Mouse (Mus musculus): ENCODE results near the gene Tdp2.
A peak's percentile ranks its signal among the peaks of the same experiment; 100 is the strongest.

The Tdp2 gene

DNA sequence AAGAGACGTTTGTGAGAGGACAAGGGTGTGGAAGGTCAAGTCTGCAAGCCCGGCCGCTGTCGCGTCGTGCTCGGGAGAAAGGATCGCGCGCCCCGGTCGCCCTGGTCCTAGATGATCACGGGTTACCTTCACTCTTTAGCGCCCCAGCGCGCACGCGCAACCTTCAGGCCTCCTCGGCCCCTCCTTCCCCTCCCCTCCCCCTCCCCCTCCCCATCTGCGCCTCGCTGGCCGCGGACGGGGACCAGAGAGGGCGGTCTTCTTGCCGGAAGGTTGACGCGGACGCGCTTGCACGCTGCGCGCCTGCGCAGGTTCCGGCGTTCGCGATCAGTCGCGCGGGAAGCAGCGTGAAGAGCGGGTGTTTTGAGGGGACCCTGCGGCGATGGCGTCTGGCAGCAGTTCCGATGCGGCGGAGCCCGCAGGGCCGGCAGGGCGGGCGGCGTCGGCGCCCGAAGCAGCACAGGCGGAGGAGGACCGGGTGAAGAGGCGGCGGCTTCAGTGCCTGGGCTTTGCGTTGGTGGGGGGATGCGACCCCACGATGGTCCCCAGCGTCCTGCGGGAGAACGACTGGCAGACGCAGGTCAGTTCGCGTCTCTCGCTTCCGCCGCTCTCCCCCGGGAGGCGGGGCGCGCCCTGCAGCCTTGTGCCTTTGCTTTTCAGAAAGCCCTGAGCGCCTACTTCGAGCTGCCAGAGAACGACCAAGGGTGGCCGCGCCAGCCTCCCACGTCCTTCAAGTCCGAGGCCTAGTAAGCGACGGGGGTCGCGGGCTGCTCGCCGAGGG, at the start of gene Tdp2, which contains the start of gene Acot13:
Tdp2 (plus strand) TSS at position 327 of the 778 bp plus-strand sequence.
Acot13 (minus strand) TSS at position 188 of the 778 bp plus-strand sequence.
- peak; percentile 88 for DNase-seq (ENCODE audit: low spot score in 2 of 2)

- no peak for DNase-seq (ENCODE audit: low spot score in 2 of 2)
These were observed 49.6 kb upstream of the Tdp2 start for GRCm38 (mm10) chr13:24781916-24782315.

GRCm38 (mm10) chr13:24786014-24786490, 45.4 kb upstream of the Tdp2 start:
- DNase-seq (ENCODE audit: low spot score in 2 of 2) = no peak

- DNase-seq (ENCODE audit: low spot score in 2 of 2) = no peak
These were observed 44.0 kb upstream of the Tdp2 start for GRCm38 (mm10) chr13:24787477-24787876.

GRCm38 (mm10) chr13:24791349-24791748, 40.1 kb upstream of the Tdp2 start:
- DNase-seq (ENCODE audit: low spot score in 2 of 2) = no peak

DNA sequence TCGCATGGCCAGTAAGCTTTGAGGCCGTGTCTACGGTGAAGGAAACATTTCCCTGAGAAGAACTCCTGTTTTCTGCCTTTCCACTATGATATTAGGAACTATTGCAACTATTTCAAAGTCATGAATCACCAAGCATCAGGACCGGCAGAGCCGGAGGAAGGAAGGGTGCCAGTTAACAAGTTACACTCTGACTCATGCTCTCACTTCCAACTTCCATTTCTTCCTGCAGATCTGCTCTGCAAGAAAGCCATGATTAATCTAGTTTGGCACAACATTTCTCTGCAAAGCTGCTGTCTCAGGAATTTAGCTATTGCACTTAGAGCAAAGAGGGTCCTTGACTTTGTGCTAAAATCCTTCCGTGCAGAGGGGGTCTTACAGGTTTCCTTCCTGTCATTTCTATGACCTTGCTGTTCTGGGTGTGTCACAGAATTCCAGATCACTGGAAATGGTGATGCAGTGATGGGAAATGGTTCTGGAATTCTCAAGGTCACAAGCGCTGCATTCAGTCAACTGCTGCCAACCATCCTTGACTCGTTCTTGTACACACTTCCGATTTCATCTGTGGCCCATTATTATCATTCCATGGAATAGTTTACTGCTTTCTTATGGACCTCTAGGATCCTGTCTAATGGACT, 39.0 kb upstream of the Tdp2 start:
- DNase-seq (ENCODE audit: low spot score in 2 of 2) = no peak

- DNase-seq (ENCODE audit: low spot score in 2 of 2) = no peak
These were observed 32.8 kb upstream of the Tdp2 start for GRCm38 (mm10) chr13:24798686-24799085.

- no peak for DNase-seq (ENCODE audit: low spot score in 2 of 2)
These were observed 32.1 kb upstream of the Tdp2 start for GRCm38 (mm10) chr13:24799378-24799777.

- DNase-seq (ENCODE audit: low spot score in 2 of 2) = peak in 1 of 2 experiments; percentile 41
These were observed 31.4 kb upstream of the Tdp2 start for GRCm38 (mm10) chr13:24799925-24800673.

GRCm38 (mm10) chr13:24800674-24801307, 30.7 kb upstream of the Tdp2 start:
- peak; percentile 90 to 92 for DNase-seq (ENCODE audit: low spot score in 2 of 2)

- peak; percentile 14 to 34 for DNase-seq (ENCODE audit: low spot score in 2 of 2)
These were observed 30.1 kb upstream of the Tdp2 start, which contains the start of gene BC005537 for GRCm38 (mm10) chr13:24801308-24801921. TSS of gene BC005537 (plus strand) at chr13:24801657.

- peak in 1 of 2 experiments; percentile 14 for DNase-seq (ENCODE audit: low spot score in 2 of 2)
These were observed 29.3 kb upstream of the Tdp2 start for GRCm38 (mm10) chr13:24802131-24802691.

GRCm38 (mm10) chr13:24803196-24803595, 28.3 kb upstream of the Tdp2 start:
- no peak for DNase-seq (ENCODE audit: low spot score in 2 of 2)

- no peak for DNase-seq (ENCODE audit: low spot score in 2 of 2)
These were observed 25.4 kb upstream of the Tdp2 start for GRCm38 (mm10) chr13:24806079-24806478.

- DNase-seq (ENCODE audit: low spot score in 2 of 2) = no peak
These were observed 19.0 kb upstream of the Tdp2 start for GRCm38 (mm10) chr13:24812521-24812920.

GRCm38 (mm10) chr13:24814616-24815015, 16.9 kb upstream of the Tdp2 start:
- DNase-seq (ENCODE audit: low spot score in 2 of 2) = no peak

DNA sequence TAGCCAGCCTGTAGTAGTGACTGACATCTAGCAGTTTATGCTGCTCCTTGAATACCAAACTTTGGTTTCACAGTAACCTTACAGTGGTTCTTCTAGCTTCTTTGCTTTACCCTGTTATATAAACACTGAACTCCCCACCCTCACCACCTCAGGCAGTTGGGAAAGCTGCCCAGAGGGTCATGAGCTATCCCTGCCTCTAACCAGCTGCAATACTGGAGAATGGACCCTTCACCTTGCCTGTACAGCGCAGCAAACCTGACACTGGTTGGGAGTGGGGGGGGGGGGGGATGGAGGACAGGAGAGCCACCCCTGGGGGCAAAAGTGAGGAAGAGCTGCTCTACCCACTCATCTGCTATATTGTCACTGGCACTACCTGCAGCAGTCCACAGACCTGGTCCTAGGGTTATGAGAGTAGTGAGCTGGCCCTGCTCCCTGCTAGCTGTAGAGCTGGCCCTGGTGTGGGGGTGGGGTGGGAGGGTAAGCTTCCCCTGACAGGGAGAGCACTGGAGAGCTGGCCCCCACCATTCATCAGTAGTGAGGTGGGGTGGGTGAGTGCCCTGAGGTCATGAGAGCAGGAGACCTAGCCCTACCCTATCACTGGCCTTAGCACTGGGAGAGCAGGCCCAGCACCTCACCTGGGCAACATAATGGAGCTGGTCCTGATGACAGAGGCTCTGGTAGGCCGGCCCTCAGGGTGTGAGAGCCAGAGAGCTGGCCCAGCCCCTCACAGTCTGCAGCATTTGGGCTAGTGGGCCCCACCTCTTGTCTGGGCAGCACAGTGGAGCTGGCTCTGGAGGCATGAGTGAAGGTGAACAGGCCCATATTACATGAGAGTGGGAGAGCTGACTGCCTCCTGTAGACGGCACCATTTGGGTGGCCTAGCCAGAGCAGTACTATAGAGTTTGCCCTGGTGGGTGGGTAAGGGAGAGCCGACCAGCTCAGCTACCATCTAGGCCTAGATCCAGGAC, 15.1 kb upstream of the Tdp2 start:
- DNase-seq (ENCODE audit: low spot score in 2 of 2) = no peak

DNA sequence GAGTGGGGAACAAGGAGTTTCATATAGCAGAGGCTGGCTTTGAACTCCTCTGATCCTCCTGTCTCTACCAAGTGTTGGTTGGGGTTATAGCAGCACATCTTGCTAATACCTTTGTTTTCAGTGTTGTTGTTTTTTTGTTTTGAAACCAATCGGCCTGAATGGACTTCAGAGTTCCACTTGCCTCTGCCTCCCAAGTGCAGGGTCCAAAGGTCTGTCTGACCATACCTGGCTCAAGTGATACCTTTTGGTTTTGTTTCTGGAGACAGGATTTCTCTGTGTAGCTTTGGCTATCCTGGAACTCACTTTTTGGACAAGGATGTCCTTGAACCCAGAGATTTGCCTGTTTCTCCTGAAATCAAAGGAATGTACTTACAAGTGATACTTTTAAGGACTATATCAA, 11.5 kb upstream of the Tdp2 start:
- no peak for DNase-seq (ENCODE audit: low spot score in 2 of 2)

DNA sequence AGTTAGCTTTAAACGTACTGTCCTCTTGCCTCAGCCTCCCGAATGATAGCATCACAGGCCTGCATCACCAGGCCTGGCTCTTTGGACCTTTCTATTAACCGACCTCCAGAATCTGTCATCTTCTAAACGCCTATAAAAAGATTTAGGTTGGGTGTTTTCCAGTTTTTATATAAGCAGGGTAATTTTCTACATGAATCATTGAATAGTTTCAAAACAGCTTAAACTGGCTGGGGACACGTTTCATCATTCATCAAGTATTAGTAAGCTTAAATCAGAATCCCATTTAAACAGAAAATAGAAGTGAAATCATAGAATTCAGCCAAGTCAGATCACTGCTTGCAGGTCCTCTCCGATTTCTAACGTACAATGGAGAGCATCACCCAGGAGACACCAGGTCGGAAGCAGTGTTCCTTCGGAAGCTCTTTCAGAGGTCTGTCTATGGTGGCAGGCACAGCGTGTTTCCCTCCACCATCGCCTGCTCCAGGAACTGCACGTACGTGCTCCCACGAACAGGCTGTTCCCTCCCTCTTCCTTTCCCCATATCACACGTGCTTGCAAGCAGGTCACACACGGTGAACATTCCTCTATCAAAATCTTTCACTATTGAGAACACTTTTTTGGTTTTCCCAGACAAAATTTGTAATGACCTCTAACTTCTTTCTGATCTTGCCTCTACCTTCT, 8.7 kb upstream of the Tdp2 start:
- no peak for DNase-seq (ENCODE audit: low spot score in 2 of 2)

Measured in frontal cortex, postnatal 14 days (tissue).